Mouse (Mus musculus) A20 (cell line): ENCODE results near the gene Qpctl.
A peak's percentile ranks its signal among the peaks of the same experiment; 100 is the strongest.

Source experiments
- DNase-seq: peaks from one replicate; pipeline ENCODE4 v3.0.0-alpha.2; 2011; ENCODE audit warnings: low read depth, low spot score

Qpctl gene

DNA sequence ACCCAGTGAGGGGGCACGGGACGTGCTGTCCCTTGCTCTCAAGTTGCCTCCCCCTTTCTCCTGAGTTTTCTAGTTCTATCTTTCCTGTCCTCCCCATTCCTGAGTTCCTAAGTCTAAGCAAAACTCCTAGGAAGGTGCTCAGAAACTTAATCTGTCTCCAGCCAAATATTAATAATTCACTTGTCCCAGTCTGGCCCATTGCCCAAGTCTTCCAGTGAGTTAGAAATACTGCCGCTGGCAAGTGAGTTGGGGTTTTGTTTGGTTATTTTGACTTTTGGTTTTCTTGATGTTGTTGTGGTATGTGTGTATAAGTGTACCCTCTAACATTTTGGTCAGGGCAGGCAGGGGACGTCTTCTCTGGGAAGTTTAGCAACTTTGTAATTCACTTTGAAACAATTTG, 27.4 kb downstream of the Qpctl start:
- DNase-seq = no peak

DNA sequence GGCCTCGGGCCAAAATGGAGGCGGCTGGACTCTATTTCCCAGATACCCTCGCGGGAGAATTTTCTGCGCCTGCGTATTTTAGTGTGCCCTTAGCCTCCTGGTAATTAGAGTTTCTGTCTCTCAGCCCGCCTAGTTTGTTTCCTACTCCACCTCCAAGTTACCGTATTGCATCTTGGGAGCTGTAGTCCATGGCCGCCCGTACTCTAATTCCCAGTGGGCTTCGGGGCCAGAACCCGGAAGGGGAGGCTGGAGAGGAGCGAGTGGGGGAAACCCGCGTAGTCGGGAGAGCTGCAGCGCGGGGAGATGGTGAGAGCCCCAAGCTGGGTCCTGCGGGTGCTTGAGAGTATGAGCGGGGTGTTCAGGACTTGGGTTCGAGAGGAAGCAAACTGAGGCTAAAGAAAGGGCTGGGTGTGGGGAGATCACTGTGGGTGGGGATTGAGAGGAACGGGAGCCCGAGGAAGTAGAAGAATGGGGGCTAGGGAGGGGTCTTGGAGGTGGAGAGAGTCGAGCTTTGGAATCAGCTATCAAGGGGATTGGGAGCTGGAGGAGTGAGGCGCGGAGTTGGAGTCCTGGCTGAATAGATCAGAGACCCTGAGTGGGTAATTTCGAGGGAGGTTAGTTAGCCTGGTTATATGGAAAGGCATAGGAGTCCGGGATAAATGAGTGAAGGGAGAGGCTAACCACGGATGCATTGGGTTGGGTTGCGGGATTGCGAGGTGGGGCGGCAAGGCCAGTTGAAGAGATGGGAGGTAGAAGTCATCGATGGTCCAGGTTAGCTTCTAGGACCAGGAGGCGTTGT, 29.3 kb downstream of the Qpctl start, which contains the start of gene Fbxo46:
Fbxo46 (plus strand) TSS at position 229 of the 799 bp plus-strand sequence.
- DNase-seq = peak; percentile 96

DNA sequence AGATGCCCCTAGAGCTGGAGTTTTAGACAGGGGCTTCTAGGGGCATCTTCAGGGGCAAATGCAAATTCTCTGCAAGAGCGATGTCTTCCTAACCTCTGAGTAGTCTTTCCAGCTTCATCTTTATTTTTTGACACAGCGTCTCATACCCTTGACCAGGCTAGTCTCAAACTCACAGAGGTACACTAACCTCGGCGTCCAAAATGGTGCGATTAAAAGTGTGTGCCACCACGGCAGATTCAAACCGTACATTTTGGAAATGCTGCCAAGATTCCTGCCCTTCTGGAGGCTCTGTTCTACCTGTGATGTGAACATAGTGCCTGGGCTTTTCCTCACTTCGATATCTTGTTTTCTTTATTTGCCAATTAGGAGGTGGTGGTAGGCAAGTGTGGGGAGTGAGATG, 30.0 kb downstream of the Qpctl start:
- no peak for DNase-seq

DNA sequence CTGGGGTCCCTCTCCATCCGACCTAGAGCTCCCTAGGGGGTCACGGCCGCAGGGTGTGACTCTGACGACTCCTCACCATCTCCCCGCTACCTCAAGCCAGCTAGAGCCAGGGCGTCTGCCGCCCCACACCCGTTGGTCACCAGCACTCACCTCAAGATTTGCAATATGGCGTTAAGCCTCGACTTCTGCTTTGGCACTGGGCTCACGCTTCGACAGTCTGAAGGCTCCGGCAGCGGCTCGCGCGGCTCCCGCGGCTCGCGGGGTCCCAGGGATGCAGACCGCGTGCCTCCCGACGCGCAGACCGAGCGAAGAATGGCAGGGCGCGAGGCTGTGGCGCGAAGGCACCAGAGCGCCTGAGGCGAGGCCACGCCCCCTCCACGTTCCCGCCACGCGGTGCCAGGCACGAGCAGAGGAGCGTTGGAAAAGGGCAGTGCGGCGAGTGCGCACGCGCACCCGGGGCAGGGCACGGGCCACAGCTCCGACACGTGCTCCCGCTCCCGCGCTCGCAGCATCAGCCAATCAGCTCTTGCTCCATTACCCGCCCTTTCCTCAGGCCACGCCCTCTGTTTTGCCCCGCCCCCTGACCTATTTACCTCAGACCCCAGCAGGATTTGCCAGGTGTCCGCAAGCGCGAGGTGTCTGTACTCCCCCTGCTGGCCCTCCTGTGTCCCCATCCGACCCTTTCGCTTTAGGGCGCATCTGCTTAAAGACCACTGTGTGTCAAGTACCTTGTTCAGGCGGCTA, 30.9 kb downstream of the Qpctl start, which contains the start of gene Gm4969:
Gm4969 (minus strand) TSS at position 341 of the 744 bp plus-strand sequence.
- no peak for DNase-seq

DNA sequence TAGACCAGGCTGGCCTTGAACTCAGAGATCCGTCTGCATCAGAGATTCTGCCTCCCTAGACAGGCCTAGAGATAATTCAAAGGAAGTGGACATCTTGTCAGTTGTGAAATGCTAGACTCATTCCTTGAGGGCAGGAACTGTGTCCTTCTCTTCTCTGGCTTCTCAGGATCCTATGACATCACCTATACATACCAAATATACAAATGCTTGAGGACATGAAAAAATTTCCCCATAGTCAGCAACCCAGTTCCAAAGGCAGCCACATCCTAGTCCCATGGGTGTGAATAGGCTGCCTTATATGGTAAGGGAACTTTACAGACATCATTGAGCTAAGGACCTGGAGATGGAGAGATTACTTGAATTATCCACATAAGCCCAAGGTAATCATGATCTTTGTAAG, 39.5 kb downstream of the Qpctl start:
- no peak for DNase-seq

DNA sequence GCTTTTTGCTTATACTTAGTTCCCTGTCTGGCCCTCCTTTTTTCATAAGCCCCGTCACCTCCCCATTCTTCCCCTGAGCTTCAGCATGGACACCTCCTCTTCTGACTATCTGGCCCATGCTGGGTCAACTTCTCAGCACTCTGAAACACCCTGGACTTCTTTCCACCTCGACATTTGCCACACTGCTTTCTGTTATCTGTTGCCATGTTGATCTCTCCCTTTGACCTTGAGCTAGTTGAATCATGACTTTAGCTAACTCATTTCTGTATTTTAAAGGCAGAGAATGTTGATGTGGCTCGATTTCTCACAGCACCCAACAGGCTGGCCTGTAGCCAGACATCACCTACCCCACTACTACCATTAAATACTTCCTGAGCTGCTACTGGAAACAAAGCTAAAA, 41.7 kb downstream of the Qpctl start:
- DNase-seq = no peak

DNA sequence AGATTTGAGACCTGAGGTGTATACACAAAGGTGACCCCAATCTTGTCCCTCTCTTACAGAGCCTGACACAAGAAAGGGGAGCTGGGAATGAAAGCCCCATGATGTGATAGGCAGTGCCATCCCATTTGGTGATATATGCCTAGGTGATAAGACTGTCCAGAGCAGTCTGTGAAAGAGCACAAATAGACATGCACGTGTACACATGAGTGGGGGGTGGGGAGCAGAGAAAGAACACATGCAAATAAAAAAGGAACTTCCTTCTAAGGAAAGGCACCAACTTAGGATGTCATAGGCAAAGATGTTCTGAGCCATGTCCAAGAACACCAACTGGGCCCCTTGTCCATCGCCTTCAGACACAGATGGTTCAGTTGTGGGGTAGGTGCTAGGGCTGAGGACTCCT, 44.6 kb downstream of the Qpctl start:
- DNase-seq = no peak

DNA sequence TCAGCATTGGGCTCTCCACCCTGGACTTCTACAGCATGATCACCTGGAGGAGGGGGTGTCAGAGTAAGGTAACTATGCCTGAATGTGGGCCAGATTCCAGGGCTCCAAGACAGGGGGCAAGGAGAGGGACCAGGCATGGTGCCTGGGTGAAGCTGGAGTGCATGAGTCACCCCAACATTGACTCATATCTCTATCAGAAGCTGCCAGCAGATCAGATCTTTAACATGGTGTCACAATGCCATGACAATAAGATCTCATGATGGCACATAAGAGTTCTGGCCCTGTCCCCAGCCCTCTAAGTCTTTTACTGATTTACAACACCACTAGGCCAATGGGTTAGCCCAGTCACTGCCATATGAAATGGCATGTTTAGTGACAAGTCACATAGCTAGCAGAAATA, 45.4 kb downstream of the Qpctl start:
- DNase-seq = no peak

DNA sequence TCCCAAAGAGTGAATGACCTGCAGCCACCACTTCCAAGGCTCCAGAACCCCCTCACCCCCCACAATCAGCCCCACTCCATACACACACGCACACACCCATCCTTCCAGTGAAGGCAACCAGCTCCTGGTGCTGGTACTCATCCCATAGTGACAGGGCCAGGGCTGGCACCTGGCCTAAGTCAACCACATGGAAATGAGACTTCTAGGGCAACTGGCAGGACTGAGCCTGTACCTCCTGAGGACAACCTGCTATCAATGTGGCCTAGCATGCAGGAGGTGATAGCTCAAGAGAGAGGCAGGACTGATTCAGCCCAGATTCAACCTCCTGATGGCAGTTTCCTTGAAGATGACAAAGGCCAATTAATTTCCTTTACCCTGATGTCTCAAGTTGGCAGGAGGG, 48.8 kb downstream of the Qpctl start:
- DNase-seq = no peak

DNA sequence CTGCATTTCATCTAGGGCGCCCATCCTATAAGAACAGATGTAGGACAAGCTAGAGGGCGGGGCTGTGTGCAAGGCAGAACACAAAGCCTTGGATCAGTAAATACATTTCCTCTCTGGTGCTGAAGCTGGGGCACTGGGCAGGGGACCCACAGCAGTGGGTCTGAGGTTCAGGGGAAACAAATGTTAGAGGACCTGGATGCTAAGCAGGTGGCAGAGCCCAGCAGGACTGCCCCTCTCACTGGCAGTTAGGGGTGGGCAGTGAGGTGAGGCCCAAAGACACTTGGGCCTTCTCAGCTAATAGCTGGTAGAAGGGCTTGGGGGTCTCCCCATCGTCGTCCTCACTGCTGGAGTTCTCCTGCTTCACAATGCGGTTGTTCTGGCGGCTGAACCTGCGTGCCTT, 50.3 kb downstream of the Qpctl start:
- DNase-seq = no peak

DNA sequence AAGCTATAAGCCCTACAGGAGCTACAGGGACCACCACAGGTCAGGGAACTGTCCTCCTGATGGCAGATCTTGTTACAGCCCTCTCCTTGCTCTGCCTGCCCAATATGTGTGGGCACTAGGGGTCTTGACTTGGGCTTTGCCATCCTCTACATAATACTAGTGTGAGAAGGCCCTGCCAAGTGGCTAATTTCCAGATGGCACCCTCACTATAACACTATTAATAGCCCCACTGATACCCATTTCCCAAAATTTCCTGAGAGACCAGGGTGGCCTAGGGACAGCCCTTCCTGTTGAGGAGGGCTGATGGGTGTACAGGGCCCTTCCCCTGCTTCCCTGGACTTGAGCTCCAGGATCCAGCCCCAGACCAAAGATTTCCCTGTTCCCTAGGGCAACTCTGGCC, 51.2 kb downstream of the Qpctl start:
- DNase-seq = no peak

DNA sequence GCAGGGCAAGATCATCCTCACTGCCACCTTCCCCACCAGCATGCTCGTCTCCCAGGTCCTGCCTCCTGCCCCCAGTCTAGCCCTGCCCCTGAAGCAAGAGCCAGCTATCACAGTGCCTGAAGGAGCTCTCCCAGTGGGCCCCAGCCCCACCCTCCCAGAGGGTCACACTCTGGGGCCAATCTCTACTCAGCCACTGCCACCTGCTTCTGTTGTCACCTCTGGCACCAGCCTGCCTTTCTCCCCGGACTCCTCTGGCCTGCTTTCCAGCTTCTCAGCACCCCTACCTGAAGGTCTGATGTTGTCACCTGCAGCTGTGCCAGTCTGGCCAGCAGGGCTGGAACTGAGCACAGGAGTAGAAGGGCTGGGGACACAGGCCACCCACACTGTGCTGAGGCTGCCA, 51.9 kb downstream of the Qpctl start:
- no peak for DNase-seq

DNA sequence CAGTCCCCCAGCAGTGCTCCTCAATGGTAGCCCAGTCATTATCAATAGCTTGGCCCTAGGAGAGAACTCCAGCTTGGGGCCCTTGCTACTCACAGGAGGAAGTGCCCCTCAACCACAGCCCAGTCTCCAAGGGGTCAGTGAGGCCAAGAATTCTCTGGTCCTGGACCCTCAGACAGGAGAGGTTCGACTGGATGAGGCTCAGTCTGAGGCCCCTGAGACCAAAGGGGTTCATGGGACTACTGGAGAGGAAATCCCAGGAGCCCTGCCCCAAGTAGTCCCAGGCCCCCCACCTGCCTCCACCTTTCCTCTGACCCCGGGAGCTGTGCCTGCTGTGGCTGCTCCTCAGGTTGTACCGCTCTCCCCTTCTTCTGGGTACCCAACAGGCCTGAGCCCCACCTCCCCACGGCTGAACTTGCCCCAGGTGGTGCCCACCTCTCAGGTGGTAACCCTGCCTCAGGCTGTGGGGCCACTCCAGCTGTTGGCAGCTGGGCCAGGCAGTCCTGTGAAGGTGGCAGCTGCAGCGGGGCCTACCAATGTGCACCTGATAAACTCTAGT, 52.6 kb downstream of the Qpctl start:
- DNase-seq = no peak

DNA sequence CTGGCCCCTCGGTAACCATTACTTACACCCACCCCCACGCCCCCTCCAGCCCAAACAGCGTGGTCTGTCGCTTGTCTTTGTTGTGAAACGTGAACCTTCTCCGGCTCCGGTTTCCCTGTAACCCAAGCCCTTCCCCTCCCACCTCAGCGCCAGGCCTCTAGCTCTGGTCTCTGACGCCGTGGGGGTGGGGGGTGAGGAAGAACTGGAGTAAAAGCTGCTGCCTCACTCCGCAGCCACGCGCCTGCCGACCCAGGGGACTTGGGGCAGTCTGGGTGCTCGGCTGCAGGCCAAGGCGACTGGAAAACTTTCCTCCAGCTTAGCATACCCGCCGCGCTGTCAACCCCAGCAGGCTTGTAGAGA, 53.4 kb downstream of the Qpctl start:
- no peak for DNase-seq

DNA sequence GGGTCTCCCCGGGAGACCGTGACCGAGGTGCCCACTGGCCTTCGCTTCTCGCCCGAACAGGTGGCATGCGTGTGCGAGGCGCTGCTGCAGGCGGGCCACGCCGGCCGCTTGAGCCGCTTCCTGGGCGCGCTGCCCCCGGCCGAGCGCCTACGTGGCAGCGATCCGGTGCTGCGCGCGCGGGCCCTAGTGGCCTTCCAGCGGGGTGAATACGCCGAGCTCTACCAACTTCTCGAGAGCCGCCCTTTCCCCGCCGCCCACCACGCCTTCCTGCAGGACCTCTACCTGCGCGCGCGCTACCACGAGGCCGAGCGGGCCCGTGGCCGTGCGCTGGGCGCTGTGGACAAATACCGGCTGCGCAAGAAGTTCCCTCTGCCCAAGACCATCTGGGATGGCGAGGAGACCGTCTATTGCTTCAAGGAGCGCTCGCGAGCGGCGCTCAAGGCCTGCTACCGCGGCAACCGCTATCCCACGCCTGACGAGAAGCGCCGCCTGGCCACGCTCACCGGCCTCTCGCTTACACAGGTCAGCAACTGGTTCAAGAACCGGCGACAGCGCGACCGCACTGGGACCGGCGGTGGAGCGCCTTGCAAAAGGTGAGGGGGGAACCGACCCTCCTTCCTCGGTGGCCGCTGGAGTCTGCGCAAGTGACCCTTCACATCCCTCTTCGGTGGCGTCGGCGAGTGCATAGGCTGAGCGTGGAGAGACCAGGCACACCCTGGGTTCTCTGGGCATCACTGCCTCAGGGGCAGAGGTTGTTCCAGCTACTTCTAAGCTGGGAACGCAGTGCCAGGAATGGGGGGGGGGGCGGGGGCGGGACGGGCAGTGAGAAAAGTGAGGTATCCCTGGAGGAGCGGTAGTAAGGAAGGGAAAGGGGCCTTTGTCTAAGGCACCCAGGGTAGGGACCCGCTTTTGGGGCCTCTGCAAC, 54.0 kb downstream of the Qpctl start:
- peak; percentile 77 for DNase-seq

DNA sequence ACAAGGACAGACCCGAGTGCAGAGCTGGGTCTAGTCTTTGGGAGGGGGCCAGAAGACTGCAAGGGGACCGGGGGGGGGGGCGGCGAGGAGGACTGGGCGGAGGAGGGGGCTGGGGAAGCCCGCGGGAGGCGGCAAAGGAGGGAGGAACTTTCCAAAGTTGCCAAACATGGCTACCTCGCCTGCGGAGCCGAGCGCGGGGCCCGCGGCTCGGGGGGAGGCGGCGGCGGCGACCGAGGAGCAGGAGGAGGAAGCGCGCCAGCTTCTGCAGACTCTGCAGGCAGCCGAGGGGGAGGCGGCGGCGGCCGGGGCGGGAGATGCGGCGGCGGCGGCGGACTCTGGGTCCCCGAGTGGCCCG, 54.6 kb downstream of the Qpctl start, which contains the start of gene Six5:
Six5 (plus strand) TSS at position 124 of the 355 bp plus-strand sequence.
- DNase-seq = peak; percentile 77

DNA sequence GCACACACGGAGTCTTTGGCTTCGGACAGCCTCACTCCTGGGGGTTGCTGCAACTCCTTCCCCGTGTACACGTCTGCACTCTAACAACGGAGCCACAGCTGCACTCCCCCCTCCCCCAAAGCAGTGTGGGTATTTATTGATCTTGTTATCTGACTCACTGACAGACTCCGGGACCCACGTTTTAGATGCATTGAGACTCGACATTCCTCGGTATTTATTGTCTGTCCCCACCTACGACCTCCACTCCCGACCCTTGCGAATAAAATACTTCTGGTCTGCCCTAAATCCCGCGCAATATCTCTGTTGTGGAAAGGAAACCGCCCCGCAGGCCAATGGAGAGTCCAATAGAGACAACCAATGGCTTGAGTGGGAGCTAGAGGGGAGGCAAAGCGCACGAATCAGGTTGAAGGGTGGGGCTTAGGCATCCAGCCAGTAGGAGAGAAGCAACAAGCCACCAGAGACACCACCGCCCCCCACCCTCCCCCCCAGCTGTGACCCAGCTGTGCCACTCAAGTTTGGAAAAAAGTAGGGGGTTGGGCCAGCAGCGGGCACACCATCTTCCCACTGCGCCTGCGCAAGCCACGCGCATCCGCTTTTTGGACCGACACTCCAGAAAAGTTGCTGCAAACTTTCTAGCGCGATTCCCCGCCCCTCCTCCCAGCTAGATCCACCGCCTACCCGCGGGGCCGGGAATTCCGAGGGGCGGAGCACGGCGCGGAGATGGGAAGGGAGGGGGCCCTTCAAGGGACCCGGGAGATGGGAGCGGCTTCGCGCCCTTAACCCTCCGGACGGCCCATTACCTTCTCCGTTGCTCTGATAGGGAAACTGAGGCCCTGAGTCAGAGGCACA, 55.3 kb downstream of the Qpctl start:
- DNase-seq = peak; percentile 97

DNA sequence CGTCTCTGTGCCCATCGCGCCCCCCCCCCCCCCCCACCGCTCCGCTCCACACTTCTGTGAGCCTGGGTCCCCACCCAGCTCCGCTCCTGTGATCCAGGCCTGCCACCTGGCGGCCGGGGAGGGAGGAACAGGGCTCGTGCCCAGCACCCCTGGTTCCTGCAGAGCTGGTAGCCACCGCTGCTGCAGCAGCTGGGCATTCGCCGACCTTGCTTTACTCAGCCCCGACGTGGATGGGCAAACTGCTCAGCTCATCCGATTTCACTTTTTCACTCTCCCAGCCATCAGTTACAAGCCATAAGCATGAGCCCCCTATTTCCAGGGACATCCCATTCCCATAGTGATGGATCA, 55.9 kb downstream of the Qpctl start:
- peak; percentile 90 for DNase-seq

DNA sequence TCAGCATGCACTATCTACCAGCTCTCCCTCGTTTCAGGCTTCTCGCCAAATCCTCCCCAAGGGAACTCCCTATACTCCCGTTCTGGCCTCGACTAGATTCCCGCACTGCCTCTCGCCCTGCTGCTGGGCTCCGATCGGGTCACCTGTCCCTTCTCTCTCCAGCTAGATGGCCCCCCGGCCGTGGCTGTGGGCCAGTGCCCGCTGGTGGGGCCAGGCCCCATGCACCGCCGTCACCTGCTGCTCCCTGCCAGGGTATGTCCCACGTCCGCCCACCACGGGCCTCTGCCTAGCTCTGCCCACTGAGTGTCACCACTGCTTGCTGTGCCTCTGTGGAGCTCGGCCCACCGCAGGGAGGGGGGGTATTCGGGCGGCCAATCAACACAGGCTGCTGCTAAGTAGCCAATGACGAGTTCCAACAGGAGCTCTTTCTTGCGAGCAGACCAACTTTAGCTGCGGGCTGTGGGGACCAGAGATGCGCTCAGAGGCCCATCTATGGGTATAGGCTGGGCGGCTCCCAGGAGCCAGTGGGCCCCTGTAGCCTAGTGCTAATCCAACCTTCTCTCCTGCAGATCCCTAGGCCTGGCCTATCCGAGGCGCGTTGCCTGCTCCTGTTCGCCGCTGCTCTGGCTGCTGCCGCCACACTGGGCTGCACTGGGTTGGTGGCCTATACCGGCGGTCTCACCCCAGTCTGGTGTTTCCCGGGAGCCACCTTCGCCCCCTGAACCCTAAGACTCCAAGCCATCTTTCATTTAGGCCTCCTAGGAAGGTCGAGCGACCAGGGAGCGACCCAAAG, 56.5 kb downstream of the Qpctl start:
- DNase-seq = no peak

DNA sequence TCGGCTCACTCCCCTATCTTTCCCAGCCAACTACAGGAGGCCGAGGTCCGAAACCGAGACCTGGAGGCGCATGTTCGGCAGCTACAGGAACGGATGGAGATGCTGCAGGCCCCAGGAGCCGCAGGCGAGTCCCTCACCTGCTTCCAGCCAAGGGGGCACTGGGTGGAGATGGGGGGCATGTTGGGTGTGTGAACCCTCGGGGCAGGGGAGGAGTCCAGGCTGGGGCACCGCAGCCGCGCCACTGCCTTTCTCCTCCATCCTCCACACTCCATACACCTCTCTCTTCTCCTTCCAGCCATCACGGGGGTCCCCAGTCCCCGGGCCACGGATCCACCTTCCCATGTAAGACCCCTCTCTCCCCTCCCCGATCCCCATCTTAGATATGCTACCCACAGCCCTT, 57.2 kb downstream of the Qpctl start:
- DNase-seq = no peak
